Mouse (Mus musculus): ENCODE results near the gene Pde4d. TPM values are rescaled to one million over a fixed set of nuclear protein-coding genes. Genes with fewer than 3 reads are reported as not detected.

The Pde4d gene
- total and polyA plus RNA-seq, 3 experiments: 18.5 to 18.8 TPM; not detected in 1

DNA sequence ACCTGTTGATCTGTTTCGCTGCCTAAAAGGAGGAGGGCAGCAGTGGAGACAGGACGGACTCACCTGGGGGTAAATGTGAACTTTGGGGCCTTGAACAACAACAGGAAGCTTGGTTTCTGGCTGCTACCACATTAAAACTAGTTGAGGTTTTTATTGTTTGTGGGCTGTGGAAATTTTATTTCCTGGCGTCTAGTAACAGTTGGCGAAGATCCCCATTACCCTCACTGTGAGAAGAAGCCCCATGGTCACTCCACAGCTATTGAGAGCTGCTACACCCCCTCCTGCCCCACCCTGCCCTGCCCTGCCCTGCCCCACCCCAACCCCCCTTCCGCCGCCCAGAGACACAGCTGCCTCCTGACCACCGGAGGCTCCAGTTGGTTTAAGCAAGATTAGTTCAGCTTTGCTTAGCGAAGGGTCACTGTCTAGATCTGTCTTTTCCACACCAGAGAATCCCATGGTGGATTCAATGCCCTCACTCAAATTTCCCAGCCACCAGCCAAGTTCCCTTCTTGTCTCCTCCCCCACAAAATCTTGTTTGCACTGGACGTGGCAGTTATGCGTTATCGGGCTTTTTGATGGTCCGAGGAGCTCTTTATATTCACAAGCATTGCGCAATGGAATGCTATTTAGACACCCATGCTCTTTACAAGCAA is 780.7 kb downstream of the Pde4d start:
- Histone ChIP-seq H3K4me3 (ENCODE audit: control insufficient read depth in 1 of 2, insufficient read depth in 1 of 2, low read depth in 2 of 2, low read length in 2 of 2) (no peak overlapping the region), H3K9me3 (replicated peaks; ENCODE audit: insufficient read depth, low read length) (no peaks in the 10 kb centered on the region), H3K36me3 (ENCODE audit: control insufficient read depth in 1 of 2, insufficient read depth in 2 of 2, low read length in 2 of 2) (no peaks in the 10 kb centered on the region; a peak in 1 of 4 replicates), H3K9ac (ENCODE audit: control insufficient read depth, low read depth, low read length, poor library complexity, severe bottlenecking) (no peak overlapping the region), H3K79me2 (ENCODE audit: control insufficient read depth, insufficient read depth, low read length, poor library complexity) (no peaks in the 10 kb centered on the region), H3K27me3 (ENCODE audit: control insufficient read depth in 1 of 2, insufficient read depth in 2 of 2, low read length in 2 of 2) (no peaks in the 10 kb centered on the region), H3K27ac (ENCODE audit: control insufficient read depth, low read depth, low read length) (no peak overlapping the region), H3K4me1 (ENCODE audit: control insufficient read depth in 1 of 2, insufficient read depth in 2 of 2, low read length in 2 of 2) (peaks cover 0 to 8% of the 10 kb centered on the region in 2 experiments; a peak in 2 of 4 replicates)
- TF ChIP-seq USF1 (IDR thresholded peaks at IDR 0.05; ENCODE audit: low read depth, low read length) (no peak), ETS1 (IDR thresholded peaks at IDR 0.05; ENCODE audit: low read depth, low read length) (no peak), CHD1 (IDR thresholded peaks at IDR 0.05; ENCODE audit: low read depth, low read length) (no peak), CTCF (IDR thresholded peaks at IDR 0.05 in 2 of 3, conservative IDR thresholded peaks at IDR 0.05 in 1 of 3; ENCODE audit: control insufficient read depth in 1 of 3, insufficient read depth in 1 of 3, low read depth in 2 of 3, low read length in 3 of 3, poor library complexity in 1 of 3, severe bottlenecking in 1 of 3) (no peak), MEF2A (IDR thresholded peaks at IDR 0.05; ENCODE audit: extremely low read depth, insufficient replicate concordance, low read depth, low read length, poor library complexity, severe bottlenecking) (no peak), CHD2 (IDR thresholded peaks at IDR 0.05; ENCODE audit: low read length) (no peak), POLR2AphosphoS2 (IDR thresholded peaks at IDR 0.05; ENCODE audit: low read length) (no peak), SIN3A (IDR thresholded peaks at IDR 0.05; ENCODE audit: low read length) (no peak), TAL1 (IDR thresholded peaks at IDR 0.05; ENCODE audit: low read length) (no peak), ELF1 (IDR thresholded peaks at IDR 0.05; ENCODE audit: low read depth, low read length) (no peak), JUND (IDR thresholded peaks at IDR 0.05; ENCODE audit: low read depth, low read length) (no peak), NELFE (IDR thresholded peaks at IDR 0.05; ENCODE audit: low read depth, low read length) (no peak), MAZ (IDR thresholded peaks at IDR 0.05; ENCODE audit: low read depth, low read length) (no peak), MYB (IDR thresholded peaks at IDR 0.05; ENCODE audit: low read depth, low read length) (no peak), HCFC1 (IDR thresholded peaks at IDR 0.05; ENCODE audit: low read depth, low read length) (no peak), POLR2AphosphoS5 (IDR thresholded peaks at IDR 0.05; ENCODE audit: borderline replicate concordance, low read depth, low read length) (no peak), GABPA (IDR thresholded peaks at IDR 0.05; ENCODE audit: low read depth, low read length) (no peak), TCF12 (IDR thresholded peaks at IDR 0.05; ENCODE audit: low read depth, low read length) (no peak), MAX (IDR thresholded peaks at IDR 0.05; ENCODE audit: low read length) (no peak), BHLHE40 (IDR thresholded peaks at IDR 0.05; ENCODE audit: borderline replicate concordance, low read depth, low read length) (no peak)
- no peak for DNase-seq (ENCODE audit: low read depth, low spot score)

Measured in MEL (cell line).